Mouse (Mus musculus): ENCODE data around the gene Cbx1. TPM values are rescaled to one million over a fixed set of nuclear protein-coding genes. Genes with fewer than 3 reads are reported as not detected.

Cbx1 gene
- polyA plus RNA-seq (2014; fragmentation: Illumina TruSeq; extraction: RNeasy Lipid Tissue Mini Kit (QIAGEN cat#74804); ENCODE audit: low read depth, low replicate concordance) = 66.1 TPM

GRCm38 (mm10) chr11:96788871-96789795, at the start of gene Cbx1:
Gene Cbx1, plus strand, starts transcription at chr11:96789127.

GRCm38 (mm10) chr11:96776968-96777962, 11.7 kb upstream of the Cbx1 start, which contains the start of gene Snx11:
Gene Snx11, minus strand, starts transcription at chr11:96777559.

GRCm38 (mm10) chr11:96829813-96830538, 41.0 kb downstream of the Cbx1 start, which contains the start of gene Nfe2l1:
Gene Nfe2l1, minus strand, starts transcription at chr11:96829968.

GRCm38 (mm10) chr11:96849681-96850467, 60.9 kb downstream of the Cbx1 start, which contains the start of gene Copz2:
Gene Copz2, plus strand, starts transcription at chr11:96849870.

Other genes starting within 250 kb of the Cbx1 start
- 5.7 TPM for gene Snx11, start 11.6 kb upstream of the Cbx1 start, polyA plus RNA-seq (2014; fragmentation: Illumina TruSeq; extraction: RNeasy Lipid Tissue Mini Kit (QIAGEN cat#74804); ENCODE audit: low read depth, low replicate concordance)
- gene Nfe2l1, start 40.8 kb downstream of the Cbx1 start, polyA plus RNA-seq (2014; fragmentation: Illumina TruSeq; extraction: RNeasy Lipid Tissue Mini Kit (QIAGEN cat#74804); ENCODE audit: low read depth, low replicate concordance) = 24.3 TPM
- 4.2 TPM for gene Copz2, start 60.7 kb downstream of the Cbx1 start, polyA plus RNA-seq (2014; fragmentation: Illumina TruSeq; extraction: RNeasy Lipid Tissue Mini Kit (QIAGEN cat#74804); ENCODE audit: low read depth, low replicate concordance)
- gene Cdk5rap3, start 127.4 kb downstream of the Cbx1 start, polyA plus RNA-seq (2014; fragmentation: Illumina TruSeq; extraction: RNeasy Lipid Tissue Mini Kit (QIAGEN cat#74804); ENCODE audit: low read depth, low replicate concordance) = 41.9 TPM
- gene Prr15l, start 139.0 kb downstream of the Cbx1 start, polyA plus RNA-seq (2014; fragmentation: Illumina TruSeq; extraction: RNeasy Lipid Tissue Mini Kit (QIAGEN cat#74804); ENCODE audit: low read depth, low replicate concordance) = 0.52 TPM
- 0.91 TPM for gene Pnpo, start 154.9 kb downstream of the Cbx1 start, polyA plus RNA-seq (2014; fragmentation: Illumina TruSeq; extraction: RNeasy Lipid Tissue Mini Kit (QIAGEN cat#74804); ENCODE audit: low read depth, low replicate concordance)
- gene Sp2, start 193.8 kb downstream of the Cbx1 start, polyA plus RNA-seq (2014; fragmentation: Illumina TruSeq; extraction: RNeasy Lipid Tissue Mini Kit (QIAGEN cat#74804); ENCODE audit: low read depth, low replicate concordance) = 4.1 TPM
- gene Sp6, start 224.3 kb downstream of the Cbx1 start, polyA plus RNA-seq (2014; fragmentation: Illumina TruSeq; extraction: RNeasy Lipid Tissue Mini Kit (QIAGEN cat#74804); ENCODE audit: low read depth, low replicate concordance) = 0.07 TPM
- gene Scrn2, start 240.8 kb downstream of the Cbx1 start, polyA plus RNA-seq (2014; fragmentation: Illumina TruSeq; extraction: RNeasy Lipid Tissue Mini Kit (QIAGEN cat#74804); ENCODE audit: low read depth, low replicate concordance) = not detected